Mouse (Mus musculus): ENCODE measurements around the gene Gm10717. TPM values are rescaled to one million over a fixed set of nuclear protein-coding genes. Genes with fewer than 3 reads are reported as not detected.
"Not testable (repeated sequence)": the region's sequence is repeated elsewhere in the genome, so short reads cannot be mapped to it uniquely, and the experiment has no call there.

Gm10717 gene
- 0.37 TPM in 1 of 2 replicates, not detected in the other for polyA plus RNA-seq (2015; fragmentation: Nextera tagmentation; extraction: Ambion mirVana)

DNA sequence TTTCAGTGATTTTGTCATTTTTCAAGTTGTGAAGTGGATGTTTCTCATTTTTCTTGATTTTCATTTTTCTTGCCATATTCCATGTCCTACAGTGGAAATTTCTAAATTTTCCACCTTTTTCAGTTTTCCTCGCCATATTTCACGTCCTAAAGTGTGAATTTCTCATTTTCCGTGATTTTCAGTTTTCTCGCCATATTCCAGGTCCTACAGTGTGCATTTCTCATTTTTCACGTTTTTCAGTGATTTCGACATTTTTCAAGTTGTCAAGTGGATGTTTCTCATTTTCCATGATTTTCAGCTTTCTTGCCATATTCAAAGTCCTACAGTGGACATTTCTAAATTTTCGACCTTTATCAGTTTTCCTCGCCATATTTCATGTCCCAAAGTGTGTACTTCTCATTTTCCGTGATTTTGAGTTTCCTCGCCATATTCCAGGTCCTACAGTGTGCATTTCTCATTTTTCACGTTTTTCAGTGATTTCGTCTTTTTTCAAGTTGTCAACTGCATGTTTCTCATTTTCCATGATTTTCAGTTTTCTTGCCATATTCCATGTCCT, at the start of gene Gm10717:
Gene Gm10717 (plus strand): TSS at position 506 of the 556 bp plus-strand sequence.
- H3K9ac ChIP-seq (replicated peaks); H3K4me1 ChIP-seq; H3K4me3 ChIP-seq; ATAC-seq (replicated peaks); H3K27ac ChIP-seq (replicated peaks); H3K36me3 ChIP-seq; H3K27me3 ChIP-seq; H3K4me2 ChIP-seq (replicated peaks): not testable (repeated sequence)
- 71% methylated on average over 12 of the region's 12 CpGs for WGBS
- peaks cover 12% of the 10 kb centered on the region for H3K9me3 ChIP-seq

DNA sequence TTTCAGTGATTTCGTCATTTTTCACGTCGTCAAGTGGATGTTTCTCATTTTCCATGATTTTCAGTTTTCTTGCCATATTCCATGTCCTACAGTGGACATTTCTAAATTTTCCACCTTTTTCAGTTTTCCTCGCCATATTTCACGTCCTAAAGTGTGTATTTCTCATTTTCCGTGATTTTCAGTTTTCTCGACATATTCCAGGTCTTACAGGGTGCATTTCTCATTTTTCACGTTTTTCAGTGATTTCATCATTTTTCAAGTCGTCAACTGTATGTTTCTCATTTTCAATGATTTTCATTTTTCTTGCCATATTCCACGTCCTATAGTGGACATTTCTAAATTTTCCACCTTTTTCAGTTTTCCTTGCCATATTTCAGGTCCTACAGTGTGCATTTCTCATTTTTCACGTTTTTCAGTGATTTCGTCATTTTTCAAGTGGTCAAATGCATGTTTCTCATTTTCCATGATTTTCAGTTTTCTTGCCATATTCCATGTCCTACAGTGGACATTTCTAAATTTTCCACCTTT, 24.7 kb upstream of the Gm10717 start, which contains the start of gene Gm10722:
Gene Gm10722 (plus strand): TSS at position 478 of the 528 bp plus-strand sequence.
- not testable (repeated sequence) for H3K9ac ChIP-seq (replicated peaks); ATAC-seq (replicated peaks); H3K4me2 ChIP-seq (replicated peaks); H3K27ac ChIP-seq (replicated peaks); H3K4me3 ChIP-seq; H3K4me1 ChIP-seq; H3K36me3 ChIP-seq; H3K27me3 ChIP-seq
- WGBS: 73% methylated on average over 12 of the region's 12 CpGs
- H3K9me3 ChIP-seq: peaks cover 12% of the 10 kb centered on the region

DNA sequence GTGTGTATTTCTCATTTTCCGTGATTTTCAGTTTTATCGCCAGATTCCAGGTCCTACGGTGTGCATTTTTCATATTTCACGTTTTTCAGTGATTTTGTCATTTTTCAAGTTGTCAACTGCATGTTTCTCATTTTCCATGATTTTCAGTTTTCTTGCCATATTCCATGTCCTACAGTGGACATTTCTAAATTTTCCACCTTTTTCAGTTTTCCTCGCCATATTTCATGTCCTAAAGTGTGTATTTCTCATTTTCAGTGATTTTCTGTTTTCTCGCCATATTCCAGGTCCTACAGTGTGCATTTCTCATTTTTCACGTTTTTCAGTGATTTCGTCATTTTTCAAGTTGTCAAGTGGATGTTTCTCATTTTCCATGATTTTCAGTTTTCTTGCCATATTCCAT, 24.2 kb upstream of the Gm10717 start:
- WGBS: 66% methylated on average over 8 of the region's 8 CpGs
- H3K4me2 ChIP-seq (replicated peaks); ATAC-seq (replicated peaks); H3K9ac ChIP-seq (replicated peaks); H3K4me1 ChIP-seq; H3K36me3 ChIP-seq; H3K27ac ChIP-seq (replicated peaks); H3K27me3 ChIP-seq; H3K4me3 ChIP-seq: not testable (repeated sequence)
- peaks cover 12% of the 10 kb centered on the region for H3K9me3 ChIP-seq

DNA sequence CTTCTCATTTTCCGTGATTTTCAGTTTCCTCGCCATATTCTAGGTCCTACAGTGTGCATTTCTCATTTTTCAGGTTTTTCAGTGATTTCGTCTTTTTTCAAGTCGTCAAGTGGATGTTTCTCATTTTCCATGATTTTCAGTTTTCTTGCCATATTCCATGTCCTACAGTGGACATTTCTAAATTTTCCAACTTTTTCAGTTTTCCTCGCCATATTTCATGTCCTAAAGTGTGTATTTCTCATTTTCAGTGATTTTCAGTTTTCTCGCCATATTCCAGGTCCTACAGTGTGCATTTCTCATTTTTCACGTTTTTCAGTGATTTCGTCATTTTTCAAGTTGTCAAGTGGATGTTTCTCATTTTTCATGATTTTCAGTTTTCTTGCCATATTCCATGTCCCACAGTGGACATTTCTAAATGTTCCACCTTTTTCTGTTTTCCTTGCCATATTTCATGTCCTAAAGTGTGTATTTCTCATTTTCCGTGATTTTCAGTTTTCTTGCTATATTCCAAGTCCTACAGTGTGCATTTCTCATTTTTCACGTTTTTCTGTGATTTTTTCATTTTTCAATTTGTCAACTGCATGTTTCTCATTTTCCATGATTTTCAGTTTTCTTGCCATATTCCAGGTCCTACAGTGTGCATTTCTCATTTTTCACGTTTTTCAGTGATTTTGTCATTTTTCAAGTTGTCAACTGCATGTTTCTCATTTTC, 23.1 kb upstream of the Gm10717 start:
- not testable (repeated sequence) for H3K4me1 ChIP-seq
- 69% methylated on average over 9 of the region's 11 CpGs for WGBS
- peak; percentile 90 for ATAC-seq (replicated peaks)

DNA sequence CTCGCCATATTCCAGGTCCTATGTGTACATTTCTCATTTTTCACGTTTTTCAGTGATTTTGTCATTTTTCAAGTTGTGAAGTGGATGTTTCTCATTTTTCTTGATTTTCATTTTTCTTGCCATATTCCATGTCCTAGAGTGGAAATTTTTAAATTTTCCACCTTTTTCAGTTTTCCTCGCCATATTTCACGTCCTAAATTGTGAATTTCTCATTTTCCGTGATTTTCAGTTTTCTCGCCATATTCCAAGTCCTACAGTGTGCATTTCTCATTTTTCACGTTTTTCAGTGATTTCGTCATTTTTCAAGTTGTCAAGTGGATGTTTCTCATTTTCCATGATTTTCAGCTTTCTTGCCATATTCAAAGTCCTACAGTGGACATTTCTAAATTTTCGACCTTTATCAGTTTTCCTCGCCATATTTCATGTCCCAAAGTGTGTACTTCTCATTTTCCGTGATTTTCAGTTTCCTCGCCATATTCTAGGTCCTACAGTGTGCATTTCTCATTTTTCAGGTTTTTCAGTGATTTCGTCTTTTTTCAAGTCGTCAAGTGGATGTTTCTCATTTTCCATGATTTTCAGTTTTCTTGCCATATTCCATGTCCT, 22.3 kb upstream of the Gm10717 start, which contains the start of gene Gm11168:
Gene Gm11168 (plus strand): TSS at position 553 of the 603 bp plus-strand sequence.
- H3K36me3 ChIP-seq; H3K27ac ChIP-seq (replicated peaks); H3K4me1 ChIP-seq; H3K27me3 ChIP-seq; H3K4me2 ChIP-seq (replicated peaks); H3K4me3 ChIP-seq; H3K9ac ChIP-seq (replicated peaks); ATAC-seq (replicated peaks): not testable (repeated sequence)
- H3K9me3 ChIP-seq: peaks cover 17% of the 10 kb centered on the region
- WGBS: 75% methylated on average over 6 of the region's 14 CpGs

More for the DNA sequence above, 23.1 kb upstream of the Gm10717 start:
- H3K9me3 ChIP-seq: peaks cover 14% of the 10 kb centered on the region
- not testable (repeated sequence) for H3K4me3 ChIP-seq; H3K27ac ChIP-seq (replicated peaks); H3K9ac ChIP-seq (replicated peaks); H3K36me3 ChIP-seq; H3K4me2 ChIP-seq (replicated peaks); H3K27me3 ChIP-seq

DNA sequence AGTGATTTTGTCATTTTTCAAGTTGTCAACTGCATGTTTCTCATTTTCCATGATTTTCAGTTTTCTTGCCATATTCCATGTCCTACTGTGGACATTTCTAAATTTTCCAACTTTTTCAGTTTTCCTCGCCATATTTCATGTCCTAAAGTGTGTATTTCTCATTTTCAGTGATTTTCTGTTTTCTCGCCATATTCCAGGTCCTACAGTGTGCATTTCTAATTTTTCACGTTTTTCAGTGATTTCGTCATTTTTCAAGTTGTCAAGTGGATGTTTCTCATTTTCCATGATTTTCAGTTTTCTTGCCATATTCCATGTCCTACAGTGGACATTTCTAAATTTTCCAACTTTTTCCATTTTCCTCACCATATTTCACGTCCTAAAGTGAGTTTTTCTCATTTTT, 19.0 kb upstream of the Gm10717 start:
- not testable (repeated sequence) for H3K27me3 ChIP-seq; H3K4me1 ChIP-seq; ATAC-seq (replicated peaks); H3K36me3 ChIP-seq; H3K9ac ChIP-seq (replicated peaks); H3K4me2 ChIP-seq (replicated peaks); H3K27ac ChIP-seq (replicated peaks); H3K4me3 ChIP-seq
- H3K9me3 ChIP-seq: peaks cover 20% of the 10 kb centered on the region
- 84% methylated on average over 1 of the region's 5 CpGs for WGBS

DNA sequence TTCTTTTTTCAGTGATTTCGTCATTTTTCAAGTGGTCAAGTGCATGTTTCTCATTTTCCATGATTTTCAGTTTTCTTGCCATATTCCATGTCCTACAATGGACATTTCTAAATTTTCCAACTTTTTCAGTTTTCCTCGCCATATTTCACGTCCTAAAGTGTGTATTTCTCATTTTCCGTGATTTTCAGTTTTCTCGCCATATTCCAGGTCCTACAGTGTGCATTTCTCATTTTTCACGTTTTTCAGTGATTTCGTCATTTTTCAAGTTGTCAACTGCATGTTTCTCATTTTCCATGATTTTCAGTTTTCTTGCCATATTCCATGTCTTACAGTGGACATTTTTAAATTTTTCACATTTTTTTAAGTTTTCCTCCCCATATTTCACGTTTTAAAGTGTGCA, 18.6 kb upstream of the Gm10717 start:
- H3K27me3 ChIP-seq; H3K4me2 ChIP-seq (replicated peaks); H3K4me1 ChIP-seq; H3K36me3 ChIP-seq; H3K4me3 ChIP-seq; H3K9ac ChIP-seq (replicated peaks); H3K27ac ChIP-seq (replicated peaks): not testable (repeated sequence)
- peak; percentile 76 for ATAC-seq (replicated peaks)
- 74% methylated on average over 8 of the region's 8 CpGs for WGBS
- peaks cover 20% of the 10 kb centered on the region for H3K9me3 ChIP-seq

DNA sequence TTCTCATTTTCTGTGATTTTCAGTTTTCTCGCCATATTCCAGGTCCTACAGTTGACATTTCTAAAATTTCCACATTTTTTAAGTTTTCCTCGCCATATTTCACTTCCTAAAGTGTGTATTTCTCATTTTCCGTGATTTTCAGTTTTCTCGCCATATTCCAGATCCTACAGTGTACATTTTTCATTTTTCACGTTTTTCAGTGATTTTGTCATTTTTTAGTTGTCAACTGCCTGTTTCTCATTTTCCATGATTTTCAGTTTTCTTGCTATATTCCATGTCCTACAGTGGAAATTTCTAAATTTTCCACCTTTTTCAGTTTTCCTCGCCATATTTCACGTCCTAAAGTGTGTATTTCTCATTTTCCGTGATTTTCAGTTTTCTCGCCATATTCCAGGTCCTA, 17.9 kb upstream of the Gm10717 start:
- not testable (repeated sequence) for H3K4me1 ChIP-seq; H3K27ac ChIP-seq (replicated peaks); H3K4me2 ChIP-seq (replicated peaks); H3K4me3 ChIP-seq; ATAC-seq (replicated peaks); H3K36me3 ChIP-seq; H3K27me3 ChIP-seq; H3K9ac ChIP-seq (replicated peaks)
- WGBS: 75% methylated on average over 8 of the region's 9 CpGs
- H3K9me3 ChIP-seq: peaks cover 17% of the 10 kb centered on the region

DNA sequence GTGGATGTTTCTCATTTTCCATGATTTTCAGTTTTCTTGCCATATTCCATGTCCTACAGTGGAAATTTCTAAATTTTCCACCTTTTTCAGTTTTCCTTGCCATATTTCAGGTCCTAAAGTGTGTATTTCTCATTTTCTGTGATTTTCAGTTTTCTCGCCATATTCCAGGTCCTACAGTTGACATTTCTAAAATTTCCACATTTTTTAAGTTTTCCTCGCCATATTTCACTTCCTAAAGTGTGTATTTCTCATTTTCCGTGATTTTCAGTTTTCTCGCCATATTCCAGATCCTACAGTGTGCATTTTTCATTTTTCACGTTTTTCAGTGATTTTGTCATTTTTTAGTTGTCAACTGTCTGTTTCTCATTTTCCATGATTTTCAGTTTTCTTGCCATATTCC, 15.9 kb upstream of the Gm10717 start:
- H3K4me2 ChIP-seq (replicated peaks); H3K27me3 ChIP-seq; H3K9ac ChIP-seq (replicated peaks); H3K4me3 ChIP-seq; H3K27ac ChIP-seq (replicated peaks); H3K36me3 ChIP-seq; H3K4me1 ChIP-seq; H3K9me3 ChIP-seq: not testable (repeated sequence)
- WGBS: no CpG with 5 or more reads among the region's 5 CpGs
- 0 out of 2 replicates have a peak, but pooled peaks have one; percentile 55 for ATAC-seq (replicated peaks)

DNA sequence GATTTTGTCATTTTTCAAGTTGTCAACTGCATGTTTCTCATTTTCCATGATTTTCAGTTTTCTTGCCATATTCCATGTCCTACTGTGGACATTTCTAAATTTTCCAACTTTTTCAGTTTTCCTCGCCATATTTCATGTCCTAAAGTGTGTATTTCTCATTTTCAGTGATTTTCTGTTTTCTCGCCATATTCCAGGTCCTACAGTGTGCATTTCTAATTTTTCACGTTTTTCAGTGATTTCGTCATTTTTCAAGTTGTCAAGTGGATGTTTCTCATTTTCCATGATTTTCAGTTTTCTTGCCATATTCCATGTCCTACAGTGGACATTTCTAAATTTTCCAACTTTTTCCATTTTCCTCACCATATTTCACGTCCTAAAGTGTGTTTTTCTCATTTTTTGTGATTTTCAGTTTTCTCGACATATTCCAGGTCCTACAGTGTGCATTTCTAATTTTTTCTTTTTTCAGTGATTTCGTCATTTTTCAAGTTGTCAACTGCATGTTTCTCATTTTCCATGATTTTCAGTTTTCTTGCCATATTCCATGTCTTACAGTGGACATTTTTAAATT, 13.1 kb upstream of the Gm10717 start:
- not testable (repeated sequence) for H3K4me2 ChIP-seq (replicated peaks); H3K27ac ChIP-seq (replicated peaks); H3K27me3 ChIP-seq; H3K4me3 ChIP-seq; H3K9me3 ChIP-seq; H3K4me1 ChIP-seq; H3K36me3 ChIP-seq; H3K9ac ChIP-seq (replicated peaks); ATAC-seq (replicated peaks)
- WGBS: 83% methylated on average over 3 of the region's 7 CpGs

DNA sequence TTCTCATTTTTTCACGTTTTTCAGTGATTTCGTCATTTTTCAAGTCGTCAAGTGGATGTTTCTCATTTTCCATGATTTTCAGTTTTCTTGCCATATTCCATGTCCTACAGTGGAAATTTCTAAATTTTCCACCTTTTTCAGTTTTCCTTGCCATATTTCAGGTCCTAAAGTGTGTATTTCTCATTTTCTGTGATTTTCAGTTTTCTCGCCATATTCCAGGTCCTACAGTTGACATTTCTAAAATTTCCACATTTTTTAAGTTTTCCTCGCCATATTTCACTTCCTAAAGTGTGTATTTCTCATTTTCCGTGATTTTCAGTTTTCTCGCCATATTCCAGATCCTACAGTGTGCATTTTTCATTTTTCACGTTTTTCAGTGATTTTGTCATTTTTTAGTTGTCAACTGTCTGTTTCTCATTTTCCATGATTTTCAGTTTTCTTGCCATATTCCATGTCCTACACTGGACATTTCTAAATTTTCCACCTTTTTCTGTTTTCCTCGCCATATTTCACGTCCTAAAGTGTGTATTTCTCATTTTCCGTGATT, 12.4 kb upstream of the Gm10717 start, which contains the start of gene Gm10721:
Gene Gm10721 (plus strand): TSS at position 408 of the 547 bp plus-strand sequence.
- H3K4me3 ChIP-seq; H3K9ac ChIP-seq (replicated peaks); H3K27me3 ChIP-seq; H3K9me3 ChIP-seq; H3K4me1 ChIP-seq; H3K36me3 ChIP-seq; H3K4me2 ChIP-seq (replicated peaks); H3K27ac ChIP-seq (replicated peaks): not testable (repeated sequence)
- peak; percentile 65; the same call in 1 of the 2 replicates for ATAC-seq (replicated peaks)
- WGBS: 20% methylated on average over 1 of the region's 11 CpGs

DNA sequence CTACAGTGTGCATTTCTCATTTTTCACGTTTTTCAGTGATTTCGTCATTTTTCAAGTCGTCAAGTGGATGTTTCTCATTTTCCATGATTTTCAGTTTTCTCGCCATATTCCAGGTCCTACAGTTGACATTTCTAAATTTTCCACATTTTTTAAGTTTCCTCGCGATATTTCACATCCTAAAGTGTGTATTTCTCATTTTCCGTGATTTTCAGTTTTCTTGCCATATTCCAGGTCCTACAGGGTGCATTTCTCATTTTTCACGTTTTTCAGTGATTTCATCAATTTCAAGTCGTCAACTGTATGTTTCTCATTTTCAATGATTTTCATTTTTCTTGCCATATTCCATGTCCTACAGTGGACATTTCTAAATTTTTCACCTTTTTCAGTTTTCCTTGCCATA, 9.9 kb upstream of the Gm10717 start, which contains the start of gene Gm10720:
Gene Gm10720 (plus strand): TSS at position 301 of the 400 bp plus-strand sequence.
- H3K27ac ChIP-seq (replicated peaks); H3K4me2 ChIP-seq (replicated peaks); H3K27me3 ChIP-seq; H3K9ac ChIP-seq (replicated peaks); H3K9me3 ChIP-seq; ATAC-seq (replicated peaks); H3K4me1 ChIP-seq; H3K36me3 ChIP-seq; H3K4me3 ChIP-seq: not testable (repeated sequence)
- WGBS: 64% methylated on average over 5 of the region's 9 CpGs
